Mouse (Mus musculus) layer of hippocampus, adult 8-10 months (tissue): ENCODE data around the gene Ntng1. TPM values are rescaled to one million over a fixed set of nuclear protein-coding genes. Genes with fewer than 3 reads are reported as not detected.

ENCODE experiments used
- DNase-seq, 2 experiments: peaks; one replicate each; pipeline ENCODE4 v3.0.0; 2022; ENCODE audit warnings: low spot score in 2 of 2
- total RNA-seq, 4 experiments: library from RNA; stranded (reverse); gene quantifications; 2 replicates each; pipeline ENCODE4 v1.2.4; 2022

Ntng1 gene
- total RNA-seq, 4 experiments from 2014 or later: 37.3 to 48.3 (median 41.2) TPM

- DNase-seq: no peak
These were observed 88.4 kb downstream of the Ntng1 start for GRCm38 (mm10) chr3:110055433-110055832.

GRCm38 (mm10) chr3:110054125-110054524 lies 89.7 kb downstream of the Ntng1 start:
- no peak for DNase-seq

DNA sequence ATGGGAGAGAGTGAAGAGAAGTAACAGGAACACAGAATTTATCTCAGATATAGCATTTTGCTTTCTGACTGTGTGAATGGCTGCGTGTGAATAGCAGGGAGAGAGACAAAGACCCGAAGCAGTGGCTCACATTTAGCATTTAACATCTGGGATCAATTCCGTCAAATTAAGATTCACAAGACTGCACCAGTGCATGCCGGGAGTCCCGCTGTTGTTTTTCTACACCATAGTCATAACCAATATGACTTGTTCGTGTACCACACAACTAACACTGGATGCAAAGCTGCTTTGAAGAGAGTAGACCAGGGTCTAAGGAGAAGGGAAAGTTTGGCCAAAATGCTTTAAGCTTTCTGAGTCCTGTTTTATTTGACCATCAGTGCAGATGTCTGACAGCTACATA lies 95.7 kb downstream of the Ntng1 start:
- DNase-seq: no peak

DNA sequence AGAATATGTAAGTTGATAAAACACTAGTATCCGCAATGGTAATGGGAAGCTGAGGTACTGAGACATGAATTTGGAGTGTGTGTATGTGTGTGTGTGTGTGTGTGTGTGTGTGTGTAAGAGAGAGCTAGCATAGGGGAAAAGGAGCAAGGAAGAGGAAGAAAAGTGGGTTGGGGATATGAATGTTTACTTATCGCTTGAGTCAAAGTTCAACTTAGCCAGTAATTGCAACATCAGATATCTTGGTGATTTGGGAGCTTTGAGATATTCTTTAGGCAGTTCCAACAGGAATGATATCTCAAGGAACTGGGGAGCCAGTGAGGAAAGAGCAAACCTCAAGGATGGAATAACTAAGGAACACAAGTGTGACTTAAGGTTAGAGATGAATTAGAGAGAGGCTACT lies 97.1 kb downstream of the Ntng1 start:
- DNase-seq: no peak

DNA sequence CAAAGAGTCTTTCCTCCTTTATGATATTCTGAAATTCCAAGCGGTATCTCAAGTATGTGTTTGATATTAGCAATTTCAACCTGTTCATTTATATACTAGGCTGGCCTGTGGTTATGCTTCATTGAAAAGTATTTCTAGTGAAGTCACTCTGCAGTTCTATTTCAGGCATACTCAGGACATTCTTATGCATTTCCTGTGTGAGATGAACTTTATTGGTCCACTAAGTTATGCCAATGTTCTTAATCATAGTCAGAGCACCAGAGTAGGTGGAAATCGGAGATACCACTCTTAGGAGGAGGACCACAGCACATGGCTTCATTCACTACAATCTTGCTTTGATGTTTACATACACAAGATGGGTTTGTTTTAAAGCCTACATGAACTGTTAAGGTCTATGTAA lies 99.6 kb downstream of the Ntng1 start:
- DNase-seq: no peak

DNA sequence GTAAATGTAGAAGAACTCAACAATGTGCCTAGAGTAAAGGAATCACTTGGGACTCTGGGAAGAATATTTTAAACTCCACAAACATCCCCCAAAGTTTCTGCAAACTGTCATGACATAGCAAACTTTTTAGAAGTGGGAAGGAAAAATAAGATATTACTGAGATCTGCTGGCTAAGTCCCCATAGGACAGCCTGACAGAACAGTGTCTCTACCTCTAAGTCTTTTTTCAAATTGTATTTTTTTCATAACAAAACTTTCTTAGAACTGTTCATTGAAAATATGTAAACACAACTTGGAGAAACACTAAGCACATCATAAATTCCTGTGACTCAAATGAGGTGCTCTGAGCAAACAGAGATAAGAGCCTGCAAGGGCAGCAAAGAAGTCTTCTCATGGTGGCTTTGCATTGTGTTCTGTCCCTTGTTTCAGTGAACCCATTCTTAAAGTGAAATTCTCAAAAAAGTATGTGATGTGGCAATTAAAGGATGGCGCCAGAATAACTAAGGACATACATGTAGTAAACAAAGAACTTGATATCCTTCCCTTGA lies 100.1 kb downstream of the Ntng1 start:
- DNase-seq: no peak

GRCm38 (mm10) chr3:110022783-110023599 lies 120.8 kb downstream of the Ntng1 start:
- DNase-seq: no peak

- no peak for DNase-seq
These were observed 132.8 kb downstream of the Ntng1 start for GRCm38 (mm10) chr3:110010870-110011626.

- DNase-seq: no peak
These were observed 133.4 kb downstream of the Ntng1 start for GRCm38 (mm10) chr3:110010441-110010840.

DNA sequence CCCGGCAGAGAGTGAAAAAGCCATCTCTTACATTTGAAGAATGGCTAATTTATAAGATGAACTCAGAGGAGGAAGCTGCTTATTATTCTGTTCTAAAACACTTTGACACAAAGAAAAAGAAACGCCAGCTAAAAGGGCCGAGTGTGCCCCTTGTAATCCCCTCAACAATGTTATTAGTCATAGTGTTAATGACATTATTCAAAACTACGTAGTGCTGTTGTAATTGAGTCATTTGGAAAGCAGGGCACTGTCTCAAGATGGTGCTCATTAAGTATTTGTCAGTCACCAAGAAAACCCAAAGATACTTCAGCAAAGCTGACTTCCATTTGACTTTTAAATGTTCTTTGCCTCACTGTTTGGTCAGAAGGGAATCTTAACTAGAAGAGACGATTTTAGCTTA lies 143.5 kb downstream of the Ntng1 start:
- no peak for DNase-seq

- no peak for DNase-seq
These were observed 148.2 kb downstream of the Ntng1 start for GRCm38 (mm10) chr3:109995663-109996024.

DNA sequence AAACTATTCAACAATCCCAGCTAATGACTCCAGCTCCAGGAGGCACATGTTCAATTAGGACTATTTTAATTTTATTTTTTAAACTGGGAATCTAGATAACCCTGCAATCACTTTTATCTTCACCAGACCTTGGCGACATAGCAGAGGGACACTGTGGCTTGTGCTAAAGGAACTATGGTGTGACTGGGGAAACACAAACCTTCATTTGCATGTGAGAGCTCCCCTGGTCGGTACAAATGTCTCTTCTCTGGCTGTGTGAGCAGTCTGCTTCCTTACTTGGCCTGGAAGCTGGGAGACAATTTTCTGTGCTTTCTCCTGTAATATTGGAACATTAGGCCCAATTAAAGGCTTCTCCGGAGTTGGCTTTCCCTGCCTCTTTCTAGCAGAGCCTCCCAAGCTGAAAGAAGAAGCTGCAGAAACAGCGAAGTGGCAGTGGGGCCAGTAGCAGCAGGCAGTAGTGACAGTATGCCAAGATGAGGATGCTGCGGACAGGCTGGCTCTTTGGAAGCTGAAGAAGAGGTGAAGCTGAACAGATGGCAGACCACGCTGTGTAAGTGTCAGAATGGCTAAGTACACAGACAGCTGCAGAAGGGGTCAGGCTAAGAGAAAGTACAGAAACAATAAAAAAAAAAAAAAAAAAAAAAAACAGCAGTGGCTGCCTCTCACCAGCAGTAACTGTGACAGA lies 148.7 kb downstream of the Ntng1 start:
- DNase-seq: peak in 1 of 2 experiments; percentile 29

GRCm38 (mm10) chr3:109984086-109984485 lies 159.7 kb downstream of the Ntng1 start:
- DNase-seq: no peak

DNA sequence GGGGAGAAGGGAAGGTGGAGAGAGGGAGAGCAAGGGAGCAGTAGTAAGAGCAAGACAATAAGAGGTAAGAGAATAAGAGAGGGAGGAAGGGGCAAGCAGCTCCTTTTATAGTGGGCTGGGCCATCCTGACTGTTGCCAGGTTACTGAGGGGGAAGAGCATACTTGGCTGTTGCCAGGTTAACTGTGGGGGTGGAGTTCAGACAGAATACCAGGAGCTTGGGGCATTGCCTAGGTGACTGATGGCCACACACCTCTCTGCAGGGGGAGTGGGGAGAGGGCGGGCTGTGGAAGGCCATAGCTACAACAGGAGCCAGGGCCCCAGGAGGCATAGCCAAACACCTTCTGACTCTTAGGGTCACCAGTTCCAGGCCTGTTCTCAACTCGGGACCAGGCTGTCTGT lies 166.2 kb downstream of the Ntng1 start:
- DNase-seq: no peak

DNA sequence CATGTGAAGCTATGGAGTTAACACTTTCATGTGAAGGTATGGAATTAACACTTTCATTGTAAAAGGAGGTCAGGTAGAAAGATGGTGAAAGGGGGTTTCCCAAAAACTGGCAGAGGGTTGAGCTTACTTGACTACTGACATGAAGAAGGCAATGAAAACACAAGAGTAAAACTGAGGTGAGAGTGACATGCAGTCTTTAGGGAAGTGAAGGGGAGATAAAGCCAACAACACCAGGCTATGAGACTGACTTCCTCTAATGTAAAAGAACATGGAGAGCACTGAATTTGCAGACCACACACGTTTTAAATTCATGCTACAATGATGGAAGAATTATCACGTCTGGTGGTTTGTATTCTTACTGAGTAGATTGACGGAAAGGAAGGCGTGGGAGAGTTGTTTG lies 168.7 kb downstream of the Ntng1 start:
- no peak for DNase-seq

DNA sequence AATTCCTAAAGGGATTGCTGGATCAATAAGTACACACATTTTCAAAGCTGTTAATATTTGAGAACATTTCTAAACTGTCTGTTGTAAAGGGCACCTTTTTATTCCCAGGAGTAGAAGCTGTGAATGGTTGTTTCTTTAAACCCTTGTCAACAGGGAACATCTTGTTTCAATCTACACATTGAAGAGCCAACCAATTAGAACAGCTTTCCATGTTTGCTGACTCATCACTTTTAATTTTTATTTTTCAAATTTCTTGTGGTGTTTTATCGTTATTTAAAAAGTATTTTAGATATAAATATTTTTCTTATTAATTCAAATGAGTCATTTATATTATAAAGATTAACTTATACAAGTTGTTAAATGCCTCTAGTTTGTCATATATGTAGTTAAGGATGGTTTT lies 172.3 kb downstream of the Ntng1 start:
- no peak for DNase-seq

GRCm38 (mm10) chr3:109970181-109970580 lies 173.6 kb downstream of the Ntng1 start:
- DNase-seq: no peak

DNA sequence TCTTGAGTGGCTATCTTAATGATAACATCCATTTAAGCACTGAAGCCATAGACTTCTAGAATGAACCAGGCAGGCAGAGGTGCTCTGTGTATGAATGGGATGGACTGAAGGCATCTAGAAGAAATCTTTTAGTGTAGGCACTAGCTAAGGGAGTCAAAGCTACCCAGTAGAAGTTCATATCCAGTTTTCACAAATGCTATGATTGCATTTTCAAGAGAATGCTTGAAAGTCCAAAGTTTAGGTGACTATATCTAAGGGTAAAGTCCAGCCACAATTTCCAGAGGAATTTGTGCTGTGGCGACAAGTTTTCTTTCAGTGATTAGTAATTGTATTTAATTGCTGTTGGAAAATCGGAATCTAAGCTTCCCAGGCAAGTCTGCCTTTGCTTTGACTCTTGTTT lies 181.2 kb downstream of the Ntng1 start:
- DNase-seq: no peak

DNA sequence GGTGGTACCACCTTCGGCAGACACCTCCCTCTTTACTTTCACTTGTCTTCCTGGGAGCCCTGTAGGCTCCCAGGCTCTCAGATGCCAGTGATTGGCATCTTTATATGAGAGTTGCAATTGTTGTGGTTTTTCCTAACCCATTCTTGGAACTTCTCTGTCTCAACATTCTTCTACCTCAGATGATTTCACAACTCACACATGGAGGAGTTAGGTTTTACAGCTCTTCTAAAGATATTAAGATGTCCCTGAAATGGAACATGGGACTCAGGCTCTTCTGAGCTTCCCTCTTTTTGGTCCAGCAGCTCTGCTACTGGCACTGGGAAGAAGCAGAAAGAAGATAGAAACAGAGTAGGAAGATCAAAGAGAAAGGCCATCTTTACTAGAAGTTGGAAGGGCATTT lies 200.9 kb downstream of the Ntng1 start:
- no peak for DNase-seq

DNA sequence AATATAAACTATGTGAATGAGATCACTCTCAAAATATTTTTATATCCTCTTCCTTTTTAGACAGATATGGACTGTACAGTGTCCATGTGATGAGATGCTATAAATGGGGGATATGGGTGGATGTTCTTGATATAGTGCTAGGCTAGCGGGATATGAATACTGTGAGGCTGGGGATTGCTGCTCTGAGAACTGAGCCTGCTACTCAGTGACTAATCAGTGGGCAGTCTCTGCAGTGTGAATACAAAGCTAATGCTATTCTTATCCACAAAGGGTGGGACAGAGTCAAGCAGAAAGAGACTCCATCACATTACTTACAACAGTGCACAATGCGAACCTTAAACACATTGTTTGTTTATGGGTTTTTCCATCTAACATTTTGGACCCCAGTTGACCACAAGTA lies 206.2 kb downstream of the Ntng1 start:
- no peak for DNase-seq

DNA sequence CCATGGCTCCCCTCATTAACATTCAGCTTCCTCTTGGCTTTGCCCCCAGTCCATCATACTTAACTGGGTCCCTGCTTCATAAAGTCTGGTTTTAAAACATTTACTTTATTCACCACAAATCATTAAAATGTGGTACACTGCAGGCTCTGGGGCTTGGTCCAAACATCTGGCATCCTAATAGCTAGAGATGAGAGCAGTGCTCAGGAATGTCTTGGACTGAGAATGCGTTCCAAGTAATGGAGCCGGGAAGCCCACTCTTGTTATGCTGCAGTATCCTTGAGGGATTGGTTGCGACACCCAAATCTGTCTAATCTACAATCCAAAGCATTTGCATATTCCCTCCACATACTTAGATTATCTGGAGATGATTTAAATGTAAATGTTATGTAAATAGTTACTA lies 207.5 kb downstream of the Ntng1 start:
- DNase-seq: no peak

DNA sequence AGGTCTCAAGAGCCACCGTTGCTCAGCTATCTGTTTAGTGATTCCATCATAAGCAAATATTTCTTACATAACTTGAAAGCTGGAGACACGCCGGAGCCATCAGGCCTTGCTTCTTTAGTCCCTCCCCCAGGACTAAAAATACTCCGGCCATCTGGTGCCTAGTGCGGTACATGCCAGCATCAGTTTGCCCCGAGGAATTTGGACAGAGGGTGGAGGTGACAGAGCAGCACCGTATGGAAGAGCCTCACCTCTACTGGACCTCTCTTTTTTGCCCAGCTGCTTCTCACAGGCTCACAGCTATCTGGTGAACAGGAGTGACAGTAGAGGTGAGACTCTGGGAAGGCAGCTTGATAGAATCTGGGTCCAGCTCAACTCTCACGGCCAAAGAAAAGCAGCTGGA lies 211.6 kb downstream of the Ntng1 start:
- DNase-seq: peak; percentile 57 to 59
